Mouse (Mus musculus): ENCODE measurements around the gene Ndufb10. TPM values are rescaled to one million over a fixed set of nuclear protein-coding genes. Genes with fewer than 3 reads are reported as not detected.

The Ndufb10 gene
- polyA plus RNA-seq, 3 experiments from 2014 or later: 234 to 249 (median 238) TPM

Other genes with a start within 250 kb of the Ndufb10 start
- gene Mlst8, start 245.4 kb downstream of the Ndufb10 start, polyA plus RNA-seq (2017; shearing (Covaris generic)): 10 to 100 TPM; 14.0 to 14.9 (median 14.5) TPM
- gene Caskin1, start 235.9 kb downstream of the Ndufb10 start, polyA plus RNA-seq (2017; shearing (Covaris generic)): under 1 TPM in 2 of 3 experiments, not detected in 1; 0.16 to 0.23 TPM
- 10 to 100 TPM; 45.5 to 54.2 (median 53.7) TPM for gene Traf7, start 196.5 kb downstream of the Ndufb10 start, polyA plus RNA-seq (2017; shearing (Covaris generic))
- 1 to 10 TPM; 1.1 to 6.5 (median 2.0) TPM for gene Rab26, start 190.3 kb downstream of the Ndufb10 start, polyA plus RNA-seq (2017; shearing (Covaris generic))
- 10 to 100 TPM in 2 of 3 experiments, 1 to 10 TPM in 1; 9.9 to 32.6 (median 22.6) TPM for gene Pkd1, start 174.6 kb downstream of the Ndufb10 start, polyA plus RNA-seq (2017; shearing (Covaris generic))
- gene Tsc2, start 91.8 kb downstream of the Ndufb10 start, polyA plus RNA-seq (2017; shearing (Covaris generic)): 10 to 100 TPM; 17.0 to 17.7 (median 17.1) TPM
- gene Nthl1, start 91.8 kb downstream of the Ndufb10 start, polyA plus RNA-seq (2017; shearing (Covaris generic)): 1 to 10 TPM; 2.0 to 4.8 (median 2.8) TPM
- not detected for gene Slc9a3r2, start 74.2 kb downstream of the Ndufb10 start, polyA plus RNA-seq (2017; shearing (Covaris generic))
- not detected for gene Npw, start 66.0 kb downstream of the Ndufb10 start, polyA plus RNA-seq (2017; shearing (Covaris generic))
- gene Zfp598, start 54.8 kb downstream of the Ndufb10 start, polyA plus RNA-seq (2017; shearing (Covaris generic)): 1 to 10 TPM; 4.1 to 5.8 (median 5.4) TPM
- 1 to 10 TPM in 2 of 3 experiments, under 1 TPM in 1; 0.51 to 5.4 (median 1.7) TPM for gene Syngr3, start 34.5 kb downstream of the Ndufb10 start, polyA plus RNA-seq (2017; shearing (Covaris generic))
- gene Gfer, start 28.3 kb downstream of the Ndufb10 start, polyA plus RNA-seq (2017; shearing (Covaris generic)): 10 to 100 TPM; 10.2 to 18.4 (median 13.1) TPM
- 1 to 10 TPM; 1.8 to 3.5 (median 2.7) TPM for gene Noxo1, start 28.2 kb downstream of the Ndufb10 start, polyA plus RNA-seq (2017; shearing (Covaris generic))
- gene Tbl3, start 16.8 kb downstream of the Ndufb10 start, polyA plus RNA-seq (2017; shearing (Covaris generic)): 10 to 100 TPM; 29.5 to 55.4 (median 32.2) TPM
- gene Rnf151, start 6.4 kb downstream of the Ndufb10 start, polyA plus RNA-seq (2017; shearing (Covaris generic)): not detected
- 100 to 1,000 TPM; 452 to 883 (median 453) TPM for gene Rps2, start 6.4 kb downstream of the Ndufb10 start, polyA plus RNA-seq (2017; shearing (Covaris generic))
- gene Rpl3l, start 3.3 kb upstream of the Ndufb10 start, polyA plus RNA-seq (2017; shearing (Covaris generic)): not detected
- 10 to 100 TPM; 27.2 to 34.4 (median 28.6) TPM for gene Msrb1, start 12.2 kb upstream of the Ndufb10 start, polyA plus RNA-seq (2017; shearing (Covaris generic))
- gene Hs3st6, start 28.5 kb upstream of the Ndufb10 start, polyA plus RNA-seq (2017; shearing (Covaris generic)): not detected
- gene Meiob, start 79.8 kb upstream of the Ndufb10 start, polyA plus RNA-seq (2017; shearing (Covaris generic)): not detected
- 10 to 100 TPM; 24.3 to 30.5 (median 25.2) TPM for gene Hagh, start 115.7 kb upstream of the Ndufb10 start, polyA plus RNA-seq (2017; shearing (Covaris generic))
- 1 to 10 TPM; 1.4 to 2.3 (median 2.0) TPM for gene Fahd1, start 125.9 kb upstream of the Ndufb10 start, polyA plus RNA-seq (2017; shearing (Covaris generic))
- gene Igfals, start 141.5 kb upstream of the Ndufb10 start, polyA plus RNA-seq (2017; shearing (Covaris generic)): not detected
- 100 to 1,000 TPM in 1 of 3 experiments, 10 to 100 TPM in 2; 75.5 to 104 (median 88.6) TPM for gene Nubp2, start 161.9 kb upstream of the Ndufb10 start, polyA plus RNA-seq (2017; shearing (Covaris generic))
- gene Spsb3, start 162.2 kb upstream of the Ndufb10 start, polyA plus RNA-seq (2017; shearing (Covaris generic)): 10 to 100 TPM; 48.5 to 53.2 (median 49.1) TPM
- 10 to 100 TPM; 16.4 to 26.2 (median 26.1) TPM for gene Eme2, start 170.6 kb upstream of the Ndufb10 start, polyA plus RNA-seq (2017; shearing (Covaris generic))
- 10 to 100 TPM; 68.7 to 85.6 (median 71.2) TPM for gene Mrps34, start 170.6 kb upstream of the Ndufb10 start, polyA plus RNA-seq (2017; shearing (Covaris generic))
- 10 to 100 TPM; 39.8 to 50.7 (median 45.7) TPM for gene Nme3, start 172.0 kb upstream of the Ndufb10 start, polyA plus RNA-seq (2017; shearing (Covaris generic))
- gene Mapk8ip3, start 212.5 kb upstream of the Ndufb10 start, polyA plus RNA-seq (2017; shearing (Covaris generic)): 10 to 100 TPM; 22.0 to 47.5 (median 34.9) TPM
- gene Jpt2, start 236.2 kb upstream of the Ndufb10 start, polyA plus RNA-seq (2017; shearing (Covaris generic)): 10 to 100 TPM; 25.3 to 48.1 (median 32.1) TPM

Measured in inflammation-experienced regulatory T-cells, adult 6 months (primary cell).